Mouse (Mus musculus): Measurements from ENCODE around the gene Rab3ip. TPM values are rescaled to one million over a fixed set of nuclear protein-coding genes. Genes with fewer than 3 reads are reported as not detected.

The Rab3ip gene
- polyA plus RNA-seq, 1 experiment from 2014 or later, result 15.5 TPM

DNA sequence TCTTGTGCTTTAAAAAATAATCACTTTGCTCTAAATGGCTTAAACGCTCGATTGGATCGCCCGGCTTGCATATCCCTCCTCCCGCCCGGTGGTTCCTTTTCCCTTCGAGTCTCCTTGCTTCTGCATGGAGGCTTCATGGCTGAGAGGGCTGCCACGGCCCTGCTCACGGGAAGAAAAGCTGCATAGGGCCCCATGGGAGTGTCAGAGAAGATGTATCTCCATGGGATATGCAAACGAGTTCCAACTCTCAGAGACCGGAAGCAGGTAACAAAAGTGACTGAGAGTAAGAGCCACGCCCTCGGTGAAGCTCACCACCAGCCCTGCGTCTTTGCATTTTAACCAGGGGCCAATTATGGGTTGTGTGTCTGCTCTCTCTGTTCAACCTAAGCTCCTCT, 78.6 kb downstream of the Rab3ip start:
- H3K9me3 ChIP-seq (ENCODE audit: low read length), result no peaks in the 10 kb centered on the region
- no peaks in the 10 kb centered on the region for H3K36me3 ChIP-seq (replicated peaks; ENCODE audit: insufficient read depth, low read length)
- no peaks in the 10 kb centered on the region for H3K27me3 ChIP-seq (ENCODE audit: insufficient read depth, low read length)
- ATAC-seq (no peak), DNase-seq (no peak)
- H3K27ac ChIP-seq (ENCODE audit: low read depth), result no peak overlapping the region
- TF ChIP-seq CTCF (IDR thresholded peaks at IDR 0.05; ENCODE audit: low read depth) (no peak), EP300 (IDR thresholded peaks at IDR 0.05; ENCODE audit: low read depth) (no peak)
- no peak overlapping the region for H3K4me2 ChIP-seq (ENCODE audit: low read depth, low read length)
- no peak overlapping the region for H3K9ac ChIP-seq (replicated peaks)
- 74% methylated on average over 14 of the region's 14 CpGs for WGBS (ENCODE audit: insufficient replicate concordance)
- H3K4me3 ChIP-seq (ENCODE audit: low read depth, low read length), result no peak overlapping the region
- no peaks in the 10 kb centered on the region for H3K4me1 ChIP-seq (ENCODE audit: insufficient read depth)

DNA sequence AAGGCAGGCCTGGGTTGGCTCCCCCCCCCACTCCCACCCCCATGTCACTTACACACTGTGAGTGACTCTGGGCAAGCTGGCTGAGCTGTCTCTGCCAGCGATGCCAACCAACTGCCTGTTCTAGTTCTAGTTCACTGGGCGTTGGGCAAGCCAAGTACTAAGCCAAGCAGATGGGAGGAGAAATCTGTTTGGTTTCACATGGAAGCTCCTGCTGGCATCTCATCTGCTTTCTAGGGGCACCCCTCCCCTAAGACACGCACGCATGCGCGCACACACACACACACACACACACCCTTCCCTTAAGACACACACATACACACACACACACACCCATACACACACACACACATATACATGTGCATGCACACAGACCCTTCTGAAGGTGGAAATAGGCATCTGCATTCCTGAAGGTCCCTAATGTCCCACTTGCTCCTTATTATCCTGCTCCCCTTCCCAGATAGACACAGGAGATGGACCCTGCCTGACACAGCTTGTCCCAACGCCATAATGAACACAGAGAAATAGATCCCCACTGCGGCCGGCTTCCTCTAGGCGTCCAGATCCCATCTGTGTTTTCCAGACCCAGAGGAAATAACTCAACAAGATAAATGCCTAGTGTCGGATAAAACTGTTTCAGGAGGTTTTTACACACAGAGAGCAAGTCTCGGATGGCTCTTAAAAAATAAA, 79.1 kb downstream of the Rab3ip start:
- DNase-seq, result no peak
- WGBS (ENCODE audit: insufficient replicate concordance), result 76% methylated on average over 12 of the region's 12 CpGs

DNA sequence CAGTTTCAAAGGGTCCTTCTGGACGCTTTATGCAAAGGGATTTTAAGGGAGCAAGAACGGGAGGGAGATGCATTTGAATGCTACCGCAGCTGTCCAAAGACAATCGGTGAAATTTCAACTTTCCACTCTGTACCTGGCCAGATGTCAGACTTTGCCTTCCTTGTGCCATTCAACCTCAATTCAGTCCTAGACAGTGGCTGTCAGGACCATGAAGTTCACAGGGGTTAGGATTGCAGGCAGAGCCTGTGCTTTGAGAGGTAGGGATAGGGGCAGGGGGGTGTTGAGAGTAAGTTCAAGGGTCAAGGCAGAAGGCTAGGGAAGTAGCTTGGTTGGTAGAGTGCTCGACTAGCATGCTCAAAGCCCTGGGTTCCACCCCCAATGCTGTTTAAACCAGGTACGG, 79.8 kb downstream of the Rab3ip start:
- no peaks in the 10 kb centered on the region for H3K9me3 ChIP-seq (ENCODE audit: low read length)
- ATAC-seq, result no peak
- H3K27ac ChIP-seq (ENCODE audit: low read depth), result no peak overlapping the region
- no peaks in the 10 kb centered on the region for H3K27me3 ChIP-seq (ENCODE audit: insufficient read depth, low read length)
- H3K4me3 ChIP-seq (ENCODE audit: low read depth, low read length), result no peak overlapping the region
- H3K4me1 ChIP-seq (ENCODE audit: insufficient read depth), result no peaks in the 10 kb centered on the region
- H3K4me2 ChIP-seq (ENCODE audit: low read depth, low read length), result no peak overlapping the region
- H3K36me3 ChIP-seq (replicated peaks; ENCODE audit: insufficient read depth, low read length), result no peaks in the 10 kb centered on the region
- TF ChIP-seq EP300 (IDR thresholded peaks at IDR 0.05; ENCODE audit: low read depth) (no peak), CTCF (IDR thresholded peaks at IDR 0.05; ENCODE audit: low read depth) (no peak)
- DNase-seq, result no peak
- H3K9ac ChIP-seq (replicated peaks), result no peak overlapping the region
- 83% methylated on average over 6 of the region's 6 CpGs for WGBS (ENCODE audit: insufficient replicate concordance)

More for the DNA sequence above, 79.1 kb downstream of the Rab3ip start:
- Histone ChIP-seq H3K27me3 (ENCODE audit: insufficient read depth, low read length) (no peaks in the 10 kb centered on the region), H3K9ac (replicated peaks) (no peak overlapping the region), H3K9me3 (ENCODE audit: low read length) (no peaks in the 10 kb centered on the region), H3K4me3 (ENCODE audit: low read depth, low read length) (no peak overlapping the region), H3K4me2 (ENCODE audit: low read depth, low read length) (no peak overlapping the region), H3K27ac (ENCODE audit: low read depth) (no peak overlapping the region), H3K4me1 (ENCODE audit: insufficient read depth) (no peaks in the 10 kb centered on the region), H3K36me3 (replicated peaks; ENCODE audit: insufficient read depth, low read length) (no peaks in the 10 kb centered on the region)
- ATAC-seq, result no peak
- TF ChIP-seq EP300 (IDR thresholded peaks at IDR 0.05; ENCODE audit: low read depth), result no peak
- TF ChIP-seq CTCF (IDR thresholded peaks at IDR 0.05; ENCODE audit: low read depth), result no peak

Other genes with a start within 250 kb of the Rab3ip start
- gene Myrfl, start 53.9 kb downstream of the Rab3ip start, polyA plus RNA-seq (2015; fragmentation: Nextera tagmentation; extraction: Ambion mirVana), result not detected in 2 replicates
- not detected in 2 replicates for gene Gm10271, start 21.8 kb upstream of the Rab3ip start, polyA plus RNA-seq (2015; fragmentation: Nextera tagmentation; extraction: Ambion mirVana)
- gene Best3, start 35.5 kb upstream of the Rab3ip start, polyA plus RNA-seq (2015; fragmentation: Nextera tagmentation; extraction: Ambion mirVana), result 0.08 TPM in 1 of 2 replicates, not detected in the other
- not detected in 2 replicates for gene Lrrc10, start 94.6 kb upstream of the Rab3ip start, polyA plus RNA-seq (2015; fragmentation: Nextera tagmentation; extraction: Ambion mirVana)
- gene Cct2, start 113.0 kb upstream of the Rab3ip start, polyA plus RNA-seq (2015; fragmentation: Nextera tagmentation; extraction: Ambion mirVana), result 101 and 105 TPM in 2 replicates
- 7.7 and 8.0 TPM in 2 replicates for gene Frs2, start 197.8 kb upstream of the Rab3ip start, polyA plus RNA-seq (2015; fragmentation: Nextera tagmentation; extraction: Ambion mirVana)